ENCODE assay signal across 15 mouse cellular contexts in genomic region chr11:34007616-34008015, GRCm38 (mm10). TPM values are rescaled to one million over a fixed set of nuclear protein-coding genes. Genes with fewer than 3 reads are reported as not detected.
"Had no signal": no experiment of that assay in that cellular context is flagged by ENCODE, and none has a peak within 500 bp of the region (broad histone marks: within the 10 kb centered on the region; RNA-seq: fewer than 3 reads in every experiment).

No protein-coding gene starts in this region.

- H3K36me3 ChIP-seq: midbrain, embryonic 10.5 days; midbrain, embryonic 12.5 days; neural tube, embryonic 13.5 days; neural tube, embryonic 15.5 days had no signal

- H3K9ac ChIP-seq: lung, embryonic 14.5 days; midbrain, embryonic 12.5 days; neural tube, embryonic 13.5 days; neural tube, embryonic 15.5 days had no signal

- H3K4me2 ChIP-seq: lung, embryonic 14.5 days; midbrain, embryonic 12.5 days; neural tube, embryonic 13.5 days; neural tube, embryonic 15.5 days had no signal

- ATAC-seq: midbrain, embryonic 16.5 days had no signal

- H3K9me3 ChIP-seq: midbrain, embryonic 10.5 days; midbrain, embryonic 12.5 days; neural tube, embryonic 13.5 days; neural tube, embryonic 15.5 days had no signal

- DNase-seq: lung, embryonic 14.5 days; lung, postnatal 10 days; midbrain, embryonic 14.5 days; retina, postnatal 1 day; right cerebral cortex, adult 18-20 months; right cerebral cortex, postnatal 25 days; right cerebral cortex, postnatal 4 days had no signal

- H3K4me3 ChIP-seq: midbrain, embryonic 10.5 days; midbrain, embryonic 12.5 days; myocyte; neural tube, embryonic 13.5 days; neural tube, embryonic 15.5 days had no signal

- H3K27ac ChIP-seq: midbrain, embryonic 12.5 days; neural tube, embryonic 13.5 days; neural tube, embryonic 15.5 days had no signal

- H3K27me3 ChIP-seq: midbrain, embryonic 12.5 days; neural tube, embryonic 13.5 days; neural tube, embryonic 15.5 days had no signal

- H3K4me1 ChIP-seq: midbrain, embryonic 12.5 days; neural tube, embryonic 13.5 days; neural tube, embryonic 15.5 days had no signal

RNA-seq across cellular contexts. Expression of gene Kcnip1, which starts 14.7 kb away (rescaled TPM):
- total RNA-seq: megakaryocyte-erythroid progenitor cell, adult 5-6 weeks had no signal
- polyA plus RNA-seq: myocyte had no signal

RNA-seq across cellular contexts. Expression of gene Kcnmb1, which starts 44.8 kb away (rescaled TPM):
- total RNA-seq: megakaryocyte, adult 5-6 weeks; megakaryocyte-erythroid progenitor cell, adult 5-6 weeks had no signal
